Mouse (Mus musculus): ENCODE measurements around the gene Hsdl2. TPM values are rescaled to one million over a fixed set of nuclear protein-coding genes. Genes with fewer than 3 reads are reported as not detected.

Gene Hsdl2
- total and polyA plus RNA-seq, 3 experiments = 1.9 to 25.0 (median 18.5) TPM

- DNase-seq (ENCODE audit: low spot score) = no peak
- no peak for ATAC-seq (ENCODE audit: extremely low read depth, insufficient number of reproducible peaks, low FRiP score, poor library complexity, severe bottlenecking)
- no peak for TF ChIP-seq TAL1 (conservative IDR thresholded peaks at IDR 0.05; ENCODE audit: low read depth, low read length)
- no peak for TF ChIP-seq POLR2AphosphoS5 (IDR thresholded peaks at IDR 0.05; ENCODE audit: insufficient replicate concordance, low read depth, low read length)
- no peak for TF ChIP-seq GATA1 (IDR thresholded peaks at IDR 0.05; ENCODE audit: borderline replicate concordance, low read length)
- no peak for TF ChIP-seq CTCF (IDR thresholded peaks at IDR 0.05; ENCODE audit: low read depth, low read length)
- TF ChIP-seq GATA2 (IDR thresholded peaks at IDR 0.05; ENCODE audit: borderline replicate concordance, low read depth, low read length) = no peak
Measured at GRCm38 (mm10) chr4:59587215-59587871, 6.0 kb downstream of the Hsdl2 start.

DNA sequence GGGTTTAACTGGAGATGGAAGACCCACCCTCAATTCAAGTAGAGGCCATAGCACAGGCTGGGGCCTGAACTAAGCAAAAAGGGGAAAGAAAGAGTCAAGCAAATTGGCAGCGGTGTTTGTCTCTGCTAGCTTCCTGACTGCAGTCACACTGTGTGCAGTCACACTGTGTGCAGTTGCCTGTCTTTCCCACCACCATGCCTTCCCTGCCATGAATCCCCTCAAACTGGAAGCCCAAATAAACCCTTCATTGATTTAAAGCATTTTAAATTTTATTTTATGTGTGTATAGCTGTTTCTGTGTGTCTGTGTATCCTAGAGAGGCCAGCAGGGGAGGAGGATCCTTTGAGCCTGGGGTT, 6.5 kb downstream of the Hsdl2 start:
- no peak for TF ChIP-seq TAL1 (conservative IDR thresholded peaks at IDR 0.05; ENCODE audit: low read depth, low read length)
- TF ChIP-seq GATA2 (IDR thresholded peaks at IDR 0.05; ENCODE audit: borderline replicate concordance, low read depth, low read length) = no peak
- TF ChIP-seq CTCF (IDR thresholded peaks at IDR 0.05; ENCODE audit: low read depth, low read length) = no peak
- no peak for TF ChIP-seq POLR2AphosphoS5 (IDR thresholded peaks at IDR 0.05; ENCODE audit: insufficient replicate concordance, low read depth, low read length)
- TF ChIP-seq GATA1 (IDR thresholded peaks at IDR 0.05; ENCODE audit: borderline replicate concordance, low read length) = no peak
- no peak for ATAC-seq (ENCODE audit: extremely low read depth, insufficient number of reproducible peaks, low FRiP score, poor library complexity, severe bottlenecking)

More at GRCm38 (mm10) chr4:59587215-59587871, 6.0 kb downstream of the Hsdl2 start:
- no peaks in the 10 kb centered on the region for H3K9me3 ChIP-seq (replicated peaks)
- peaks cover 9% of the 10 kb centered on the region for H3K4me1 ChIP-seq (ENCODE audit: insufficient read depth, low read depth, low read length)
- H3K4me3 ChIP-seq (ENCODE audit: low read depth, low read length) = no peak overlapping the region
- H3K27me3 ChIP-seq (ENCODE audit: insufficient read depth, low read length) = no peaks in the 10 kb centered on the region
- peaks cover 7% of the 10 kb centered on the region for H3K36me3 ChIP-seq (replicated peaks)

GRCm38 (mm10) chr4:59594614-59595013, 13.3 kb downstream of the Hsdl2 start:
- TF ChIP-seq GATA2 (IDR thresholded peaks at IDR 0.05; ENCODE audit: borderline replicate concordance, low read depth, low read length) = no peak
- no peak for TF ChIP-seq CTCF (IDR thresholded peaks at IDR 0.05; ENCODE audit: low read depth, low read length)
- TF ChIP-seq POLR2AphosphoS5 (IDR thresholded peaks at IDR 0.05; ENCODE audit: insufficient replicate concordance, low read depth, low read length) = no peak
- TF ChIP-seq GATA1 (IDR thresholded peaks at IDR 0.05; ENCODE audit: borderline replicate concordance, low read length) = no peak
- no peak for TF ChIP-seq TAL1 (conservative IDR thresholded peaks at IDR 0.05; ENCODE audit: low read depth, low read length)
- no peaks in the 10 kb centered on the region for H3K27me3 ChIP-seq (ENCODE audit: insufficient read depth, low read length)
- peaks cover 42% of the 10 kb centered on the region for H3K36me3 ChIP-seq (replicated peaks)
- no peaks in the 10 kb centered on the region for H3K9me3 ChIP-seq (replicated peaks)
- no peak overlapping the region for H3K4me3 ChIP-seq (ENCODE audit: low read depth, low read length)
- ATAC-seq (ENCODE audit: extremely low read depth, insufficient number of reproducible peaks, low FRiP score, poor library complexity, severe bottlenecking) (no peak), DNase-seq (ENCODE audit: low spot score) (no peak)
- peaks cover 3% of the 10 kb centered on the region; the same call in 1 of the 2 replicates for H3K4me1 ChIP-seq (ENCODE audit: insufficient read depth, low read depth, low read length)

More for the DNA sequence above, 6.5 kb downstream of the Hsdl2 start:
- Histone ChIP-seq H3K4me3 (ENCODE audit: low read depth, low read length) (no peak overlapping the region), H3K4me1 (ENCODE audit: insufficient read depth, low read depth, low read length) (peaks cover 5% of the 10 kb centered on the region; the same call in 1 of the 2 replicates), H3K36me3 (replicated peaks) (peaks cover 9% of the 10 kb centered on the region), H3K27me3 (ENCODE audit: insufficient read depth, low read length) (no peaks in the 10 kb centered on the region), H3K9me3 (replicated peaks) (no peaks in the 10 kb centered on the region)
- DNase-seq (ENCODE audit: low spot score) = no peak

DNA sequence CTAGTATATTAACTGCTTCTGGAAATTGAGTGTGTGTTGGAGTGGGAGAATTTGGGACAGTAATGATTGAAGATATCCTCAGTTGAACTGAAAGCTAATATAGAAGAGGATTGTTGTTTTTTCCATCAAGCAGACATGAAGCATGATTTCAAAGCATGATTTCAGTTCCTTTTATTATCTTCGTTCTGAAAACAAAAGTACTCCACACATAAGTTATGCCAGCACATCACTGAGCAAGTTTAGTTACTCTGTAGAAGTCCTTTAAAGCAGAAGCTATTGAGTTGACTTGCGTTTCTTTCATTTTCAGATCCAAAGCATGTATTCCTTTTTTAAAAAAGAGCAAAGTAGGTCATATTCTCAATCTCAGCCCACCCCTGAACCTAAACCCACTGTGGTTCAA, 15.2 kb downstream of the Hsdl2 start:
- Histone ChIP-seq H3K9me3 (replicated peaks) (no peaks in the 10 kb centered on the region), H3K36me3 (replicated peaks) (peaks cover 51% of the 10 kb centered on the region), H3K27me3 (ENCODE audit: insufficient read depth, low read length) (no peaks in the 10 kb centered on the region), H3K4me3 (ENCODE audit: low read depth, low read length) (no peak overlapping the region), H3K4me1 (ENCODE audit: insufficient read depth, low read depth, low read length) (peaks cover 3% of the 10 kb centered on the region; the same call in 1 of the 2 replicates)
- TF ChIP-seq POLR2AphosphoS5 (IDR thresholded peaks at IDR 0.05; ENCODE audit: insufficient replicate concordance, low read depth, low read length) = no peak
- TF ChIP-seq GATA2 (IDR thresholded peaks at IDR 0.05; ENCODE audit: borderline replicate concordance, low read depth, low read length) = no peak
- no peak for TF ChIP-seq GATA1 (IDR thresholded peaks at IDR 0.05; ENCODE audit: borderline replicate concordance, low read length)
- no peak for TF ChIP-seq TAL1 (conservative IDR thresholded peaks at IDR 0.05; ENCODE audit: low read depth, low read length)
- TF ChIP-seq CTCF (IDR thresholded peaks at IDR 0.05; ENCODE audit: low read depth, low read length) = no peak
- no peak for ATAC-seq (ENCODE audit: extremely low read depth, insufficient number of reproducible peaks, low FRiP score, poor library complexity, severe bottlenecking)
- DNase-seq (ENCODE audit: low spot score) = no peak

DNA sequence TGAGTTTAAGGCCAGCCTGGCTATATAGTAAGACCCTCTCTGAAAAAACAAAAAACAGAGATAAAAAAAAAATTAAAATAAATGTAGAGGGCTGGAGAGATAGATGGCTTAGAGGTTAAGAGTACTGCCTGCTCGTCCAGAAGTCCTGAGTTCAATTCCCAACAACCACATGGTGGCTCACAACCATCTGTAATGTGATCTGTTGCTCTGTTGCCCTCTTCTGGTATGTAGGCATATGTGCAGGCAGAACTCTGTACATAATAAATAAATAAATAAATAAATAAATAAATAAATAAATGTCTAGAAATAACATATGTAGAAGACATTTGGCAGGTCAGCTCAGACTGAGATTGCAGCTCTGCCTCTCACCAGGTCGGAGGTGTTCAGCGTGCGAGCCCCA, 21.3 kb downstream of the Hsdl2 start:
- Histone ChIP-seq H3K4me3 (ENCODE audit: low read depth, low read length) (no peak overlapping the region), H3K9me3 (replicated peaks) (no peaks in the 10 kb centered on the region), H3K27me3 (ENCODE audit: insufficient read depth, low read length) (no peaks in the 10 kb centered on the region), H3K4me1 (ENCODE audit: insufficient read depth, low read depth, low read length) (peaks cover 18% of the 10 kb centered on the region), H3K36me3 (replicated peaks) (peaks cover 31% of the 10 kb centered on the region)
- TF ChIP-seq GATA2 (IDR thresholded peaks at IDR 0.05; ENCODE audit: borderline replicate concordance, low read depth, low read length) (no peak), TAL1 (conservative IDR thresholded peaks at IDR 0.05; ENCODE audit: low read depth, low read length) (no peak), CTCF (IDR thresholded peaks at IDR 0.05; ENCODE audit: low read depth, low read length) (no peak), POLR2AphosphoS5 (IDR thresholded peaks at IDR 0.05; ENCODE audit: insufficient replicate concordance, low read depth, low read length) (no peak), GATA1 (IDR thresholded peaks at IDR 0.05; ENCODE audit: borderline replicate concordance, low read length) (no peak)
- DNase-seq (ENCODE audit: low spot score) = no peak
- ATAC-seq (ENCODE audit: extremely low read depth, insufficient number of reproducible peaks, low FRiP score, poor library complexity, severe bottlenecking) = no peak

GRCm38 (mm10) chr4:59604892-59605291, 23.5 kb downstream of the Hsdl2 start:
- DNase-seq (ENCODE audit: low spot score) (no peak), ATAC-seq (ENCODE audit: extremely low read depth, insufficient number of reproducible peaks, low FRiP score, poor library complexity, severe bottlenecking) (no peak)
- Histone ChIP-seq H3K27me3 (ENCODE audit: insufficient read depth, low read length) (no peaks in the 10 kb centered on the region), H3K4me3 (ENCODE audit: low read depth, low read length) (no peak overlapping the region), H3K4me1 (ENCODE audit: insufficient read depth, low read depth, low read length) (peaks cover 15% of the 10 kb centered on the region), H3K9me3 (replicated peaks) (no peaks in the 10 kb centered on the region), H3K36me3 (replicated peaks) (peaks cover 23% of the 10 kb centered on the region)
- no peak for TF ChIP-seq GATA1 (IDR thresholded peaks at IDR 0.05; ENCODE audit: borderline replicate concordance, low read length)
